Mouse (Mus musculus) neural tube, embryonic 13.5 days (tissue): ENCODE measurements at regions not wholly inside any gene's neighbourhood (a gene's known extent, or its start where the extent isn't known, plus 50 kb on each side); places are given as distances from the start of the nearest gene placed in this dataset.
A peak's percentile ranks its signal among the peaks of the same experiment; 100 is the strongest.

Source experiments
- ATAC-seq: fragments of 200-750 bp; cut with Nextera tagmentation; 2 replicates; pipeline ENCODE4 v1.8.0; 2017; ENCODE audit warnings: low read depth, mild to moderate bottlenecking, moderate TSS enrichment, moderate library complexity
- H3K27ac ChIP-seq: fragments of 300-500 bp; sonication (generic); replicated peaks from 2 replicates; pipeline ENCODE4 v1.5.1; 2015; ENCODE audit warnings: moderate library complexity, mild to moderate bottlenecking, inconsistent platforms
- H3K27me3 ChIP-seq: fragments of 300-500 bp; sonication (generic); 2 replicates; pipeline ENCODE4 v1.6.1; 2015; ENCODE audit warnings: mild to moderate bottlenecking, inconsistent platforms
- H3K36me3 ChIP-seq: fragments of 300-500 bp; sonication (generic); 2 replicates; pipeline ENCODE4 v1.6.1; 2015; ENCODE audit warnings: mild to moderate bottlenecking, inconsistent platforms
- H3K4me1 ChIP-seq: fragments of 300-500 bp; sonication (generic); replicated peaks from 2 replicates; pipeline ENCODE4 v1.6.1; 2015; ENCODE audit warnings: inconsistent platforms
- H3K4me2 ChIP-seq: fragments of 300-500 bp; sonication (generic); 2 replicates; pipeline ENCODE4 v1.6.1; 2015; ENCODE audit warnings: inconsistent platforms, mild to moderate bottlenecking, moderate library complexity
- H3K4me3 ChIP-seq: fragments of 300-500 bp; sonication (generic); 2 replicates; pipeline ENCODE4 v1.5.1; 2015; ENCODE audit warnings: mild to moderate bottlenecking, inconsistent platforms
- H3K9ac ChIP-seq: fragments of 300-500 bp; sonication (generic); 2 replicates; pipeline ENCODE4 v1.6.1; 2015; ENCODE audit warnings: moderate library complexity, mild to moderate bottlenecking, inconsistent platforms
- H3K9me3 ChIP-seq: fragments of 300-500 bp; sonication (generic); 2 replicates; pipeline ENCODE4 v1.6.1; 2016; ENCODE audit warnings: inconsistent platforms
- WGBS: fragments of 180-500 bp; shearing (Covaris S2); methylation state at CpG from one replicate; pipeline ENCODE4 v1.1.7; 2015; 5-methylcytosine and 5-hydroxymethylcytosine counted together

DNA sequence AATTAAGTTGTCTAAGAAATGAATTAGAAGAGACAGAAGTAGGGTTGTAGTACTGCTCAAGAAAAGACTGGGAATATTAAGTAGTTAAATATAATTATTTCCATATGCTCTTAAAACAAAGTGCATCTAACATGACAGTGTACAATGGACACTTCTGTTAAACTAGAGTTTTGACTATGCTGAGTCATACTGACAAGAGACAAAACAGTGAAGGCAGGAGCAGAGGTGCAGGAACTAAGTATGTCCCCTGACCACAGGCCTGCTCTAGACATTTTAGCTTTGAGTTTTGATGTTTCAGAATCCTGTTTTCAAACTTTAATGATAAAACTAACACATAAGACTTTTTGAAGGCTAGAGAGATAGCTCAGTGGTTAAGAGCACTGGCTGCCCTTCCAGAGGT, 123.6 kb downstream of the Mex3b start:
- no peaks in the 10 kb centered on the region for H3K9me3 ChIP-seq
- no peak for ATAC-seq

DNA sequence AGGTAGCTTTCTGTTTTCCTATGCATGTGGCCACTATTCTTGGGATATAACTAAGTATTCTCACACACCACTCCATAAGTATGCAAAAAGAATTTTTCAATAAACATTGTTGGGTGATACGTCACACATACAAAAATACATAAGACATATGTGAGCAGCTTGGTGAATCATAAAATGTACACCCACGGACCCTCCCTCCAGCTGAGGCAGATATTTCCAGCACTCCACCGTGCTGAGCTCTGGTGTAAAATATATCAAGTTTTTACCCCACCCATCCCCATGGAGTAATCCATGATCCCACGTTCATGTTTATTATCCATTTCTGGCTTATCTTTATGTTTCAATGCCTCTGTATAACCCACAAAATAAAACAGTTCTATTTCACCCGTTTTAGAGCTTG, 126.0 kb downstream of the Mex3b start:
- H3K9me3 ChIP-seq = no peaks in the 10 kb centered on the region
- no peak overlapping the region for H3K4me2 ChIP-seq
- no peak overlapping the region for H3K9ac ChIP-seq
- H3K36me3 ChIP-seq = no peaks in the 10 kb centered on the region
- no peak for ATAC-seq
- H3K27ac ChIP-seq = no peak overlapping the region
- H3K4me3 ChIP-seq = no peak overlapping the region
- no peaks in the 10 kb centered on the region for H3K27me3 ChIP-seq
- WGBS = 85% methylated on average over 5 of the region's 5 CpGs
- H3K4me1 ChIP-seq = no peaks in the 10 kb centered on the region

More for the DNA sequence above, 123.6 kb downstream of the Mex3b start:
- Histone ChIP-seq H3K4me3 (no peak overlapping the region), H3K27me3 (no peaks in the 10 kb centered on the region), H3K36me3 (no peaks in the 10 kb centered on the region), H3K27ac (no peak overlapping the region), H3K9ac (no peak overlapping the region), H3K4me1 (no peaks in the 10 kb centered on the region), H3K4me2 (no peak overlapping the region)

DNA sequence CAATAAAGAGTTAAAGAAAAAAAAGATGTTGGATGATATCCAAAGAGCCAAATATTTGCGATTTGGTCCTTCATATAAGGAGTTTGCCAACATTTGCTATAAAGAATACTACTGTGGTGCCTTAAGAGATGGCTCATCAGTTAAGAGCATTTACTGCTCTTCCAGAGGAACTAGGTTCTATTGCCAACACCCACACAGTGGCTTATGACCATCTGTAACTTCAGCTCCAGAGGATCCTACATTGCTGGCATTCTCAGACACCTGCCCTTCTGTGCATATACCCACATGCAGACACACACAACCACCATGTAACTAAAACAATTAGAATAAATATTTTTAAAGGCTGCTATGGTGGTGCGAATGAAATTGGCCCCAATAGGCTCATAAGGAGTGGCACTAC, 131.7 kb downstream of the Mex3b start:
- Histone ChIP-seq H3K27me3 (no peaks in the 10 kb centered on the region), H3K36me3 (no peaks in the 10 kb centered on the region), H3K9me3 (peaks cover 5% of the 10 kb centered on the region; the same call in 1 of the 2 replicates), H3K4me1 (no peaks in the 10 kb centered on the region), H3K4me3 (no peak overlapping the region), H3K4me2 (no peak overlapping the region), H3K27ac (no peak overlapping the region), H3K9ac (no peak overlapping the region)
- ATAC-seq = no peak
- 87% methylated on average over 2 of the region's 2 CpGs for WGBS

DNA sequence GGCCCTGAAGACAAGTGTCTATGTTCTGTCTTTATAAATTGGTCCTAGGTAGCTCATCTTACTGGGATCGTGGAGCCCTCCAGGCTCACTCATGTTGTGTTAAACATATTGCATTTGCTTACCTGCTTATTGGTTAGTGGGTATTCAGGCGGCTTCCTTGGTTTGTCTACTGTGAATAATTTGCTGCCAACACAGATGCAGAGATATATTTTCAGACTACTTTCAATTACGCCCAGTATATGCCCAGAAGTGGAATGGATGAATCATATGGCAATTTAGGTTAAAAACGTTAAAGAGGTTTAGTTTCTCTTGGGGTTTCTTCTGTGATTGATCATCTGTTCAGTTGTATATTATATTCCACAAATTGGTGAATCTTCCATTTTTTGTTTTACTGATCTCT, 140.4 kb downstream of the Mex3b start:
- H3K9ac ChIP-seq = no peak overlapping the region
- H3K27ac ChIP-seq = no peak overlapping the region
- H3K4me2 ChIP-seq = no peak overlapping the region
- no peaks in the 10 kb centered on the region for H3K4me1 ChIP-seq
- no peaks in the 10 kb centered on the region for H3K36me3 ChIP-seq
- H3K4me3 ChIP-seq = no peak overlapping the region
- WGBS = 84% methylated on average over 4 of the region's 4 CpGs
- ATAC-seq = no peak
- no peaks in the 10 kb centered on the region for H3K9me3 ChIP-seq
- no peaks in the 10 kb centered on the region for H3K27me3 ChIP-seq

DNA sequence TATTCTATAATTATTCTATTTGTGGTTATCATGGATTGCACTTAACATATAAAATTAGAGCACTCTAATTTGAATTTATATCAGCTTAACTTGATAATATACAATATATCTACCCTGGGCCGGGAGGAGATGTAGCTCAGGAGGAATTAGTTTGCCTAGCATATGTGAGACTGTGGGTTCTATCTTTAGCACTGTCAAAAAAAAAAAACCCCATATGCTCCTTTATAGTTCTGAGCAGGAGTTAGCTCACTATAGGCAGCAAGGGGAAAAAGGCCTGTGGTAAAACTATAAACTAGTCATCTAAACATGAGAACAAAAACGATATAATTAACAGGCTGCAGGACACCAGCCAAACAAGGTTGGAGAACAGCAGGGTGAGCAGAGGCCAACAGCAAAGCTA, 145.0 kb downstream of the Mex3b start:
- H3K4me3 ChIP-seq = no peak overlapping the region
- H3K9me3 ChIP-seq = no peaks in the 10 kb centered on the region
- H3K4me2 ChIP-seq = no peak overlapping the region
- peaks cover 15% of the 10 kb centered on the region for H3K4me1 ChIP-seq
- no peak for ATAC-seq
- H3K27ac ChIP-seq = no peak overlapping the region
- H3K36me3 ChIP-seq = no peaks in the 10 kb centered on the region
- H3K9ac ChIP-seq = no peak overlapping the region
- no peaks in the 10 kb centered on the region for H3K27me3 ChIP-seq
- 72% methylated on average over 2 of the region's 2 CpGs for whole genome bisulfite sequencing

DNA sequence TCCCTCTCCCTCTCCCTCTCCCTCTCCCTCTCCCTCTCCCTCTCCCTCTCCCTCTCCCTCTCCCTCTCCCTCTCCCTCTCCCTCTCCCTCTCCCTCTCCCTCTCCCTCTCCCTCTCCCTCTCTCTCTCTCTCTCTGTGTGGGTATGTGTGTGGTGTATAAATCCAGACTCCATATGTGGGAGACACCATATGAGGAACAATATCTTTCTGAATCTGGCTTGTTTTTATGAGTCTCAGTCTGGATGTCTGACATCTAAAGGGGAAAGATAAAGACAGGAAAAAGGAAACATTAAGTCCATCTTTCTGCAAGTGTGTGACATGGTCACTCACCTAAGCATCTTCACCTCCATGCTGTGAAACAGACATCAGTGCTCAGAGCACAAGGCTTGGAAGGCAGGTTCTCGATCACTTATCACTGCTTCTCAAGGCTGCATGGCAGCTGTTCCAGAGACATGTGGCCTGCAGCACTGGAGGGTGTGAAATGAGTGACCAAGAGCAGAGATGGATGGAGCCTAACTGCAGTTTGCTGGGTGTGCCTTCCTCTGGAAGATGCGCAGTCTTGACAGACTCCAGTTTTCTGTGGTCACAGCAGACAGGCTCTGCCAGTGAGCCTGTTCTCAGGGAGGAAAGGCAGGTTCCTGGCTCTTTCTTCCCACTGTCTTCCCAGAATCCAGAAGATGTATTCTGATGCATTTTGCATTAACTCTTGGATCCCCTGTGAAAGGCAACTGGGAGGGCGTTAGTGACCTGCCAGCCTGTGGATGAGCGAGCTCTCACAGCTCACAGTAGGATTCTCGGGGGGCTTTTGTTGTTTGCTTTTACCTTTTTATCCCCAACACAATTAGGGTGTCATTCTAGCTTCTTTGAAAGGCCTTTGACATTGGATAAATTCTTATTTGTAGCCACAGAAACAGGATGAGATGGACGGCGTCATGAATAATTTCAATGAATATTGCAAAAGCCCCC, 147.9 kb downstream of the Mex3b start:
- no peaks in the 10 kb centered on the region for H3K36me3 ChIP-seq
- peaks cover 15% of the 10 kb centered on the region for H3K4me1 ChIP-seq
- WGBS = 31% methylated on average over 7 of the region's 7 CpGs
- H3K9me3 ChIP-seq = no peaks in the 10 kb centered on the region
- no peak overlapping the region for H3K4me3 ChIP-seq
- H3K27me3 ChIP-seq = no peaks in the 10 kb centered on the region
- H3K9ac ChIP-seq = peak overlapping the region; percentile 50; the same call in 1 of the 2 replicates
- no peak overlapping the region for H3K4me2 ChIP-seq
- H3K27ac ChIP-seq = peak overlapping the region; percentile 61; the same call in 1 of the 2 replicates
- no peak for ATAC-seq

DNA sequence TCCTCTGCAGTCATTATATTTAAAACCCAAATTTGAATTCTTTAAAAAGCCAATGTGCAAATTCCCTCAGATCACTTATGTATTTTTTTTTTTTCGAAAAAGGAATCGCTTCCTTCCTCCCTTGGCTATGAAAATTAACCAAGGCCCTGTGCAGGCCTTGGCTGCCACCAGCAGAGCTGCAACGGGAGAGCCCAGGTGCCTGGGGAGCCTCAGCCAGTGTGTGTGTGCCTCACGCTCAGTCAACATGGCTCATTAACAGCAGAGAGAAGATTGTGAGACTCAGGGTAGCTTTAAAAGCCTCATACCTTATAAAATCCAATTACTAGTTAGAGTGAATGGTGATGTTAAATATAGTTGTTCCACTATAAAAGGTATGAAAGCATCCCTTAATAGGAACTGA, 148.6 kb downstream of the Mex3b start:
- H3K4me1 ChIP-seq = peaks cover 15% of the 10 kb centered on the region
- no peaks in the 10 kb centered on the region for H3K27me3 ChIP-seq
- H3K4me3 ChIP-seq = no peak overlapping the region
- no peak overlapping the region for H3K4me2 ChIP-seq
- peak; percentile 88 for ATAC-seq
- no peak overlapping the region for H3K9ac ChIP-seq
- WGBS = 30% methylated on average over 4 of the region's 4 CpGs
- no peaks in the 10 kb centered on the region for H3K9me3 ChIP-seq
- H3K27ac ChIP-seq = 0 out of 2 replicates have a peak overlapping the region, but pooled peaks have one; percentile 61
- no peaks in the 10 kb centered on the region for H3K36me3 ChIP-seq

DNA sequence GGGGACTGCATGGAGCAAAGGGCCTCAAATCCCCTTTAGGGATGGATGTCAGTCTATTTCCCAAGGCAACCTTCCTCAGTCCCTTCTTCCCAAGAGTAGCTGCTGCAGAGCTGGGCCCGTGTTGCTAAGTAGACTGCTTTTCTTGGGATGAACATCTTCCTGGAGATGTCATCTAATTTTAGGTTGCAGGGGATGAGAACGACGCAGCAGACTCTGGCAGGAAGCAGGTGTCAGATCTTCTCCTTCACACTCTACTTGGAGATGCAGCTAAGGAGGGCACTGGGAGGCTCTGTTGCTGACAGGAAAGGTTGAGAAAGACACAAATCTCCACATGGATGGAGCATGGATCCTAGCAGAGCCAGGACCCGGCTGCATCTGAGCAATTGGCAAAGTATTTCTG, 149.4 kb downstream of the Mex3b start:
- 80% methylated on average over 4 of the region's 4 CpGs for WGBS
- H3K27me3 ChIP-seq = no peaks in the 10 kb centered on the region
- no peaks in the 10 kb centered on the region for H3K9me3 ChIP-seq
- H3K9ac ChIP-seq = no peak overlapping the region
- no peak overlapping the region for H3K4me2 ChIP-seq
- no peak for ATAC-seq
- peaks cover 15% of the 10 kb centered on the region for H3K4me1 ChIP-seq
- H3K27ac ChIP-seq = 0 out of 2 replicates have a peak overlapping the region, but pooled peaks have one; percentile 54
- no peaks in the 10 kb centered on the region for H3K36me3 ChIP-seq
- H3K4me3 ChIP-seq = no peak overlapping the region

DNA sequence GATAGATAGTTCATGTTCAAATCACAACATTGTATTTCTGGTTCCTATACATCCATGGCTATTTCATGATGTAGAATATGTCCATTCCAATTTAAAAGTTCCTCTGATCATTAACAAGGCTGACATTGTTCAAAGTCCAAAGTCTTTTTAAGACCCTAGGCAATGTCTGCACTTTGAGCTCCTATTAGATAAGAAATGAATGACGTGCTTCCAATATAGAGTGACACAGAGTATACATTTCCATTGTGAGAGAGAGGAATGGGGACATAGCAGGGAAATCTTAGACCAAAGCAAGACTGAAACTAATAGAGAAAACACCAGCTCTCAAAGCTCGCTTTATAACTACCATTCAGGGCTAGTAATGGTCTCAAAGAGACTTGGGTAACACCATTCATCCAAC, 153.5 kb downstream of the Mex3b start:
- no peak for ATAC-seq
- 87% methylated on average over 2 of the region's 2 CpGs for WGBS
- H3K9ac ChIP-seq = no peak overlapping the region
- H3K4me3 ChIP-seq = no peak overlapping the region
- H3K4me1 ChIP-seq = peaks cover 7% of the 10 kb centered on the region
- no peak overlapping the region for H3K27ac ChIP-seq
- H3K9me3 ChIP-seq = no peaks in the 10 kb centered on the region
- no peaks in the 10 kb centered on the region for H3K27me3 ChIP-seq
- H3K36me3 ChIP-seq = no peaks in the 10 kb centered on the region
- no peak overlapping the region for H3K4me2 ChIP-seq

DNA sequence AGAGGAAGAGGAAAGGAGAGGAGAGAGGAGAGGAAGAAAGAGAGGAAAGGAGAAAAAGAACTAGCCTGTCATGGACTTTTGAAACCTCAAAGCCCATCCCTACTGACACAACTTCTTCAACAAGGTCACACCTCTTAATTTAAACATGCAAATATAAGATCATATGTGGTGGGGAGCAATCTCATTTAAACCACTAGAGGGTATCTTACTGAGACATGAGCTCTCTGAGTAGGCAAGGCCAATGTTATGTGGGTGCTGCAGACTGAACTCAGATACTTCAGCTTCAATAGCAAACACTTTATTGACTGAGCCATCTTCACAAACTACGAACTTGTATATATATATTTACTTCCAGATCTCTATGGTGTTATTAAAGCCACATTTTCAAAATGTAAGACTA, 156.9 kb downstream of the Mex3b start:
- H3K36me3 ChIP-seq = no peaks in the 10 kb centered on the region
- no peak overlapping the region for H3K9ac ChIP-seq
- H3K4me3 ChIP-seq = no peak overlapping the region
- no peak overlapping the region for H3K27ac ChIP-seq
- no peaks in the 10 kb centered on the region for H3K9me3 ChIP-seq
- WGBS = 91% methylated on average over 1 of the region's 1 CpGs
- no peak for ATAC-seq
- H3K27me3 ChIP-seq = no peaks in the 10 kb centered on the region
- no peak overlapping the region for H3K4me2 ChIP-seq
- H3K4me1 ChIP-seq = no peaks in the 10 kb centered on the region

DNA sequence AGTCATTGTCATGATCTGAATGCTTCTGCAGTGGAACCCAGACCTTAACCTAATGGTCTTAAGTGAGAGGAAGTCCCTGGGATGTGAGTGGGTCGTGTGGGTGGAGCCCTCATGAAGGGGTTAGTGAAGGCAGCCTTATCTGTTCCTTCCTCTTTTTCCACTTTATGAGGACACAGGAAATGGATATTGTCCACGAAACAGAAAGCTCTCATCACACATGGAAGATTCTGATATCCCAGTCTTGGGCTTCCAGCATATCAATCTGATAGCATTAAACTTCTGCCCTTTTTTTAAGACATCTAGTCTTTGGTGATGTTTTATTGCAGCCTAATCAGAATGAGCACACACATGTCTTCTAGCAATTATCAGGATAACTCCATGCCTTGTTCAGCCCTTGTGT, 164.0 kb downstream of the Mex3b start:
- Histone ChIP-seq H3K4me1 (no peaks in the 10 kb centered on the region; the same call in 1 of the 2 replicates), H3K9me3 (no peaks in the 10 kb centered on the region; the same call in 1 of the 2 replicates), H3K4me2 (no peak overlapping the region), H3K36me3 (no peaks in the 10 kb centered on the region), H3K27ac (no peak overlapping the region), H3K27me3 (no peaks in the 10 kb centered on the region), H3K9ac (no peak overlapping the region), H3K4me3 (no peak overlapping the region)
- WGBS = 77% methylated on average over 2 of the region's 2 CpGs
- no peak for ATAC-seq

DNA sequence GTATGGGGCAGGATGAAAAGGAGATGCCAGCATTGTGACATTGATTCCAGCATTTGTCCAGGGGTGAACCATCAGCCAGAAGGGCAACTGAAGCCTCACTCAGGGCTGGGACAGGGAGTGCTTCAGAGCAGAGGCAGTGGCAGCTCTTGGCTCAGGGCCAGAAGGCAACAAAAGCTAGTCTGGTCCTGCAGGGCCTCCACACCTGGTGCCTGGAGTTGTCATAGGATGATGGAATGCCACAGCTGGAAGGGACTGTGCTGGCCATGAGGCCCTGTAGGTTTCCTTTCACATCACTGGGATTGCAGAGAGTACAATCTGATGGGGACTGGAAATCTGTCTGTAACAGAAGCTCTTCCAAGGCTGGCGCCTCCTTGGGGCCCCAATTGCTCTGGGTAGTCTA, 164.9 kb downstream of the Mex3b start:
- H3K9ac ChIP-seq = no peak overlapping the region

More for the DNA sequence above, 164.9 kb downstream of the Mex3b start:
- ATAC-seq = no peak
- 82% methylated on average over 1 of the region's 1 CpGs for WGBS
- Histone ChIP-seq H3K27ac (no peak overlapping the region), H3K27me3 (no peaks in the 10 kb centered on the region), H3K4me3 (no peak overlapping the region), H3K4me1 (peaks cover 3% of the 10 kb centered on the region), H3K4me2 (no peak overlapping the region), H3K36me3 (no peaks in the 10 kb centered on the region), H3K9me3 (no peaks in the 10 kb centered on the region; the same call in 1 of the 2 replicates)
